Mouse (Mus musculus) brain, embryonic 14.5 days (tissue): ENCODE measurements around the gene Ttll3.

Source experiments
- CTCF ChIP-seq: fragments of 200-500 bp; IDR thresholded peaks from 2 replicates; pipeline ENCODE4 v1.5.1; 2012; ENCODE audit warnings: inconsistent platforms, mild to moderate bottlenecking, moderate library complexity, borderline replicate concordance; ENCODE audit not compliant: insufficient read depth, insufficient read length; ENCODE audit errors: extremely low read depth
- POLR2A ChIP-seq: fragments of 200-500 bp; IDR thresholded peaks from 2 replicates; pipeline ENCODE4 v1.6.1; 2012; ENCODE audit warnings: mild to moderate bottlenecking, inconsistent platforms, borderline replicate concordance; ENCODE audit not compliant: poor library complexity, insufficient read depth, insufficient read length, severe bottlenecking; ENCODE audit errors: extremely low read depth

- TF ChIP-seq CTCF (no peak), POLR2A (no peak)
Observed at GRCm38 (mm10) chr6:113410001-113410400, 20.9 kb downstream of the Ttll3 start.
